Mouse (Mus musculus) neural tube, embryonic 14.5 days (tissue): ENCODE data around the gene Gm21988. TPM values are rescaled to one million over a fixed set of nuclear protein-coding genes. Genes with fewer than 3 reads are reported as not detected.

Experiments
- ATAC-seq: fragments of 200-750 bp; cut with Nextera tagmentation; 2 replicates; pipeline ENCODE4 v1.8.0; 2017; ENCODE audit warnings: low read depth, mild to moderate bottlenecking, moderate TSS enrichment, moderate library complexity
- H3K27ac ChIP-seq: fragments of 300-500 bp; sonication (generic); 2 replicates; pipeline ENCODE4 v1.5.1; 2014; ENCODE audit warnings: low read depth, mild to moderate bottlenecking, control low read depth, low read length, moderate library complexity, mixed read lengths
- H3K27me3 ChIP-seq: fragments of 300-500 bp; sonication (generic); 2 replicates; pipeline ENCODE4 v1.6.1; 2014; ENCODE audit warnings: low read length; ENCODE audit not compliant: control insufficient read depth, insufficient read depth
- H3K36me3 ChIP-seq: fragments of 300-500 bp; sonication (generic); 2 replicates; pipeline ENCODE4 v1.6.1; 2014; ENCODE audit warnings: low read length, mixed read lengths; ENCODE audit not compliant: control insufficient read depth, insufficient read depth
- H3K4me1 ChIP-seq: fragments of 300-500 bp; sonication (generic); 2 replicates; pipeline ENCODE4 v1.6.1; 2014; ENCODE audit warnings: low read length; ENCODE audit not compliant: control insufficient read depth, insufficient read depth
- H3K4me2 ChIP-seq: fragments of 300-500 bp; sonication (generic); 2 replicates; pipeline ENCODE4 v1.6.1; 2014; ENCODE audit warnings: mild to moderate bottlenecking, low read depth, low read length, control low read depth
- H3K4me3 ChIP-seq: fragments of 300-500 bp; sonication (generic); 2 replicates; pipeline ENCODE4 v1.5.1; 2014; ENCODE audit warnings: low read depth, low read length, control low read depth, mixed read lengths
- H3K9ac ChIP-seq: fragments of 300-500 bp; sonication (generic); replicated peaks from 2 replicates; pipeline ENCODE4 v1.6.1; 2014; ENCODE audit warnings: low read depth, mild to moderate bottlenecking, control low read depth, low read length, mixed read lengths
- H3K9me3 ChIP-seq: fragments of 300-500 bp; sonication (generic); 2 replicates; pipeline ENCODE4 v1.6.1; 2016; ENCODE audit warnings: low read length; ENCODE audit not compliant: control insufficient read depth
- WGBS: fragments of 180-500 bp; shearing (Covaris S2); extraction: QIAGEN DNeasy Blood & Tissue Kit; methylation state at CpG from one replicate; pipeline ENCODE4 v1.1.7; 2014; 5-methylcytosine and 5-hydroxymethylcytosine counted together
- polyA plus RNA-seq: library from polyadenylated mRNA; unstranded; fragments of >200 nt; fragmentation: Nextera tagmentation; extraction: Ambion mirVana; gene quantifications from 2 replicates; pipeline ENCODE4 v1.2.1, GENCODE M21; 2014

The Gm21988 gene
- polyA plus RNA-seq, 1 experiment from 2014 or later = 12.7 TPM

DNA sequence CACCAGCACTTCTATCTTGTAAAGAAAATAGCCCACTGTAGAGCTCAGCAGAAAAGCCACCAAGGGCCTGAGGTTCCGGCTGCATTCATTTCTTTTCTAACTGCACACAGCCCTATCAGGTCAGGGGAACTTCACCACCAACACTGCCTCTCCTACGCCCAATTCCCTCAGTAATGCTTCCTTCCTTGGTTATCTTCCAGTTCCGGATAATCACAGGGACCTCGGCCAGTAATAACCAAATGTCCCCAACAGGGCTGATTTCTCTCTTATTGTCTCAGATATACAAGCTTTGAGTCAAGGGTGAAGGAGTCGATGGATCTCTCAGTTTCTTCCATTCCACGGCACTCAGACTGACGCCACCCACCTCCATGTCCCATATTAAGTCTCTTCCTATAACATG lies 32.3 kb downstream of the Gm21988 start:
- no peak for ATAC-seq
- Histone ChIP-seq H3K4me3 (no peak overlapping the region), H3K9me3 (no peaks in the 10 kb centered on the region), H3K4me2 (no peak overlapping the region), H3K27me3 (no peaks in the 10 kb centered on the region; the same call in 1 of the 2 replicates), H3K36me3 (no peaks in the 10 kb centered on the region), H3K4me1 (no peaks in the 10 kb centered on the region), H3K27ac (no peak overlapping the region), H3K9ac (no peak overlapping the region)
- WGBS = 87% methylated on average over 7 of the region's 7 CpGs

GRCm38 (mm10) chr11:70206801-70207200 lies 32.8 kb downstream of the Gm21988 start:
- Histone ChIP-seq H3K4me2 (no peak overlapping the region), H3K27me3 (no peaks in the 10 kb centered on the region), H3K9ac (no peak overlapping the region), H3K27ac (no peak overlapping the region), H3K4me1 (no peaks in the 10 kb centered on the region), H3K36me3 (no peaks in the 10 kb centered on the region), H3K9me3 (no peaks in the 10 kb centered on the region), H3K4me3 (no peak overlapping the region)
- no peak for ATAC-seq
- 87% methylated on average over 2 of the region's 2 CpGs for WGBS

DNA sequence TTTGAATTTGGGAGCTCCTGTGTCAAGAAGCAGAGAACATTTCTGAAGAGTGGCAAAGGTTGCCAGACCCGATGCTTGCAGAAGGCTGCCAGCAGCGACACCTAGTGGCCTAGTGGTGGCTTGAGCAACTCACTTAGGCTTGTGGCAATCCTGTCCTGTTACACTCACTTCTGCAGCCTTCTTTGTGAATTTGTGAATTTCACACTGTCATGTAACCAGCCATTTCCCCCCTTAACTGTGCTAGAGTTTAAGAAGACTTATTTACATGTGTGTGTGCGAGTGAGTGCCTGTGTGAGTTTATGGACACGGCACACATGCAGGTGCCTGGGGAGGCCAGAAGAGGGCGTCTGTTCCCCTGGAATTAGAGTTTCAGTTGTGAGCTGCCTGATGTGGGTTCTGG lies 37.9 kb downstream of the Gm21988 start:
- H3K27ac ChIP-seq = no peak overlapping the region
- 36% methylated on average over 5 of the region's 5 CpGs for WGBS
- ATAC-seq = no peak

GRCm38 (mm10) chr11:70200036-70200608 lies 39.5 kb downstream of the Gm21988 start:
- Histone ChIP-seq H3K9ac (no peak overlapping the region), H3K4me1 (no peaks in the 10 kb centered on the region), H3K9me3 (no peaks in the 10 kb centered on the region), H3K27ac (no peak overlapping the region), H3K4me3 (no peak overlapping the region), H3K4me2 (no peak overlapping the region), H3K27me3 (no peaks in the 10 kb centered on the region), H3K36me3 (no peaks in the 10 kb centered on the region)
- 85% methylated on average over 5 of the region's 5 CpGs for WGBS
- no peak for ATAC-seq

More for the DNA sequence above, 37.9 kb downstream of the Gm21988 start:
- Histone ChIP-seq H3K4me1 (no peaks in the 10 kb centered on the region), H3K9me3 (no peaks in the 10 kb centered on the region), H3K36me3 (no peaks in the 10 kb centered on the region), H3K4me2 (no peak overlapping the region), H3K9ac (no peak overlapping the region), H3K4me3 (no peak overlapping the region), H3K27me3 (no peaks in the 10 kb centered on the region)

GRCm38 (mm10) chr11:70199107-70199506 lies 40.5 kb downstream of the Gm21988 start:
- Histone ChIP-seq H3K27me3 (no peaks in the 10 kb centered on the region), H3K36me3 (no peaks in the 10 kb centered on the region), H3K27ac (no peak overlapping the region), H3K4me2 (no peak overlapping the region), H3K9ac (no peak overlapping the region), H3K9me3 (no peaks in the 10 kb centered on the region), H3K4me3 (no peak overlapping the region), H3K4me1 (no peaks in the 10 kb centered on the region)
- WGBS = 88% methylated on average over 8 of the region's 8 CpGs
- ATAC-seq = no peak

GRCm38 (mm10) chr11:70198332-70198731 lies 41.3 kb downstream of the Gm21988 start:
- Histone ChIP-seq H3K27me3 (no peaks in the 10 kb centered on the region), H3K4me1 (no peaks in the 10 kb centered on the region), H3K4me2 (no peak overlapping the region), H3K4me3 (no peak overlapping the region), H3K27ac (no peak overlapping the region), H3K9me3 (no peaks in the 10 kb centered on the region), H3K36me3 (no peaks in the 10 kb centered on the region), H3K9ac (no peak overlapping the region)
- no peak for ATAC-seq
- 96% methylated on average over 3 of the region's 3 CpGs for WGBS

GRCm38 (mm10) chr11:70193354-70194285 lies 46.0 kb downstream of the Gm21988 start:
- Histone ChIP-seq H3K4me3 (no peak overlapping the region), H3K9ac (no peak overlapping the region), H3K4me2 (no peak overlapping the region), H3K36me3 (no peaks in the 10 kb centered on the region), H3K27ac (no peak overlapping the region), H3K27me3 (no peaks in the 10 kb centered on the region), H3K9me3 (no peaks in the 10 kb centered on the region), H3K4me1 (no peaks in the 10 kb centered on the region)
- 65% methylated on average over 11 of the region's 11 CpGs for WGBS
- ATAC-seq = no peak

DNA sequence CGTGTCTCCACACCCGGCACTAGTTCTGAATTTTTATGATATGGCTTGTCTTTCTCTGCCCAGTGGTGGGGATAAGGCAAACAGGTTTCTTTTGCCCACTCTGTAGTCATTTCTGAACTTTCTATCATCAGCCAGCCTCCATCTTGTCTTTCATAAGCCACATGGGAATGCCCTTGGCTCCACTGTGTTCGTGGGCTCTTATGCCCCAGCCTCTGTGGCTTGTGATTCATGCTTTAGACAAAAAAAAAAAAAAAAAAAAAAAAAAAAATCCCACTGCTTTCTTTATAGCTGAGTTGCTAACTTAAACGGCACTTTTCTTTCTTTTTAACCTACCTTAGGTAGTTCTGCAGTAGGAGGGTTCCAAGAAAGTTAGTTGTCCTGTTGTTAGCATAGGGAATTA lies 47.5 kb downstream of the Gm21988 start:
- no peak overlapping the region for H3K27ac ChIP-seq
- H3K4me2 ChIP-seq = no peak overlapping the region
- WGBS = 86% methylated on average over 4 of the region's 4 CpGs
- H3K4me1 ChIP-seq = no peaks in the 10 kb centered on the region
- H3K36me3 ChIP-seq = no peaks in the 10 kb centered on the region
- H3K9ac ChIP-seq = no peak overlapping the region
- ATAC-seq = no peak
- no peak overlapping the region for H3K4me3 ChIP-seq
- H3K27me3 ChIP-seq = no peaks in the 10 kb centered on the region
- H3K9me3 ChIP-seq = no peaks in the 10 kb centered on the region

DNA sequence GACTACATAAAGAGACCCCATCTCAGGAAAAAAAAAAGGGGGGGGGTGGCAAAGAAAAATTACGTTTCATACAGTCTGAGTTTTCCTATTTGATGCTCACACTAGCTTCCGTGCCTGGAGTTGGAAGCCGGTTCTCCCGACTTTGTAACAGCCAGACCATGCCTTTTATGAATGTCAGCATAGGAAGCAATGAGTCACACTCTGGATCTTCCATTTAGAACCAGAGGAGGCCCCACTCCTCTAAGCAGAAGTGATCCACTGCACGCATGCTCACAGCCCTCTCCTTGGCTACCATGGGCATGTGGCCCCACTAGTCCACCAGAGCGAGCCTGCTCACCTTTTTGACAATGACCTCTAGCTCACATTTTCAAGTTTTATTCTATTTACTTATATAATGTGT lies 48.4 kb downstream of the Gm21988 start:
- Histone ChIP-seq H3K36me3 (no peaks in the 10 kb centered on the region), H3K27ac (no peak overlapping the region), H3K4me1 (no peaks in the 10 kb centered on the region), H3K9me3 (no peaks in the 10 kb centered on the region), H3K4me2 (no peak overlapping the region), H3K27me3 (no peaks in the 10 kb centered on the region), H3K4me3 (no peak overlapping the region), H3K9ac (no peak overlapping the region)
- WGBS = 86% methylated on average over 6 of the region's 6 CpGs
- no peak for ATAC-seq
